ENCODE assay signal across 8 mouse cellular contexts in genomic region chr9:50554241-50555093, GRCm38 (mm10). TPM values are rescaled to one million over a fixed set of nuclear protein-coding genes. Genes with fewer than 3 reads are reported as not detected.
DNase-seq lines count a peak whose midpoint lies in the region; ATAC-seq and TF ChIP-seq lines count a peak whose summit lies in the region.

Gene Il18, plus strand, starts transcription at chr9:50554827.

- H3K36me3 ChIP-seq in embryonic facial prominence, embryonic 14.5 days (ENCODE audit: control insufficient read depth, insufficient read depth, low read length), result no peaks in the 10 kb centered on the region
- no peaks in the 10 kb centered on the region for H3K36me3 ChIP-seq in heart, postnatal 0 days (replicated peaks; ENCODE audit: control insufficient read depth, insufficient read depth, low read length)
- no peaks in the 10 kb centered on the region for H3K36me3 ChIP-seq in neural tube, embryonic 12.5 days

- peak; percentile 90 for ATAC-seq in embryonic facial prominence, embryonic 14.5 days (ENCODE audit: low read depth)
- ATAC-seq in heart, postnatal 0 days (ENCODE audit: insufficient read depth, low read depth), result no peak
- ATAC-seq in neural tube, embryonic 12.5 days (ENCODE audit: low FRiP score, low read depth), result peak; percentile 85

- no peak for TF ChIP-seq EP300 in heart, postnatal 0 days (IDR thresholded peaks at IDR 0.05; ENCODE audit: low read depth)

- H3K4me2 ChIP-seq in embryonic facial prominence, embryonic 14.5 days (ENCODE audit: low read depth, low read length), result peak within 1 kb of the TSS; percentile 39
- peak within 1 kb of the TSS; percentile 4; the same call in 1 of the 2 replicates for H3K4me2 ChIP-seq in heart, postnatal 0 days (ENCODE audit: low read depth, low read length)
- H3K4me2 ChIP-seq in neural tube, embryonic 12.5 days (replicated peaks), result peak within 1 kb of the TSS; percentile 53

- peak within 1 kb of the TSS; percentile 19; the same call in 1 of the 2 replicates for H3K4me3 ChIP-seq in embryonic facial prominence, embryonic 14.5 days (ENCODE audit: low read depth, low read length)
- H3K4me3 ChIP-seq in heart, postnatal 0 days (ENCODE audit: low read depth, low read length), result no peak within 1 kb of the TSS
- H3K4me3 ChIP-seq in neural tube, embryonic 12.5 days, result peak within 1 kb of the TSS; percentile 5; the same call in 1 of the 2 replicates

- no peaks in the 10 kb centered on the region for H3K4me1 ChIP-seq in embryonic facial prominence, embryonic 14.5 days (ENCODE audit: control insufficient read depth, insufficient read depth, low read length)
- H3K4me1 ChIP-seq in heart, postnatal 0 days (ENCODE audit: control insufficient read depth, insufficient read depth), result no peaks in the 10 kb centered on the region
- H3K4me1 ChIP-seq in neural tube, embryonic 12.5 days, result peaks cover 3% of the 10 kb centered on the region; the same call in 1 of the 2 replicates

- peak; percentile 73 for DNase-seq in A20 (ENCODE audit: low read depth, low spot score)
- DNase-seq in adipocyte (ENCODE audit: low spot score), result peak; percentile 23
- peak; percentile 80 for DNase-seq in embryonic facial prominence, embryonic 14.5 days (ENCODE audit: low spot score)
- no peak for DNase-seq in heart, postnatal 0 days (ENCODE audit: low spot score)
- peak; percentile 81 for DNase-seq in layer of hippocampus, adult 11-12 months (ENCODE audit: low spot score)
- peak; percentile 47 to 63 for DNase-seq in lung, adult 18-20 months
- peak; percentile 50 for DNase-seq in thymus, postnatal 4 days

- H3K9ac ChIP-seq in embryonic facial prominence, embryonic 14.5 days (ENCODE audit: low read depth, low read length), result peak within 1 kb of the TSS; percentile 34; the same call in 1 of the 2 replicates
- no peak within 1 kb of the TSS for H3K9ac ChIP-seq in heart, postnatal 0 days (replicated peaks; ENCODE audit: low read depth, low read length)
- 0 out of 2 replicates have a peak within 1 kb of the TSS, but pooled peaks have one; percentile 33 for H3K9ac ChIP-seq in neural tube, embryonic 12.5 days

- H3K9me3 ChIP-seq in embryonic facial prominence, embryonic 14.5 days (ENCODE audit: control insufficient read depth, low read length), result no peaks in the 10 kb centered on the region
- H3K9me3 ChIP-seq in heart, postnatal 0 days (replicated peaks; ENCODE audit: control insufficient read depth, low read length), result no peaks in the 10 kb centered on the region
- H3K9me3 ChIP-seq in neural tube, embryonic 12.5 days, result no peaks in the 10 kb centered on the region

- peak within 1 kb of the TSS; percentile 8; the same call in 1 of the 2 replicates for H3K27ac ChIP-seq in embryonic facial prominence, embryonic 14.5 days (replicated peaks; ENCODE audit: low read depth, low read length)
- H3K27ac ChIP-seq in heart, postnatal 0 days (ENCODE audit: low read depth), result no peak within 1 kb of the TSS
- H3K27ac ChIP-seq in neural tube, embryonic 12.5 days, result peak within 1 kb of the TSS; percentile 38

- WGBS in embryonic facial prominence, embryonic 14.5 days, result 25% methylated on average over 12 of the region's 12 CpGs
- WGBS in heart, postnatal 0 days, result 20% methylated on average over 12 of the region's 12 CpGs
- WGBS in neural tube, embryonic 12.5 days, result 21% methylated on average over 12 of the region's 12 CpGs

- no peak for TF ChIP-seq CTCF in heart, postnatal 0 days (IDR thresholded peaks at IDR 0.05; ENCODE audit: low read depth)

- H3K27me3 ChIP-seq in embryonic facial prominence, embryonic 14.5 days (replicated peaks; ENCODE audit: control insufficient read depth, insufficient read depth, low read length), result no peaks in the 10 kb centered on the region
- H3K27me3 ChIP-seq in heart, postnatal 0 days (ENCODE audit: control insufficient read depth, insufficient read depth, low read length), result no peaks in the 10 kb centered on the region
- no peaks in the 10 kb centered on the region for H3K27me3 ChIP-seq in neural tube, embryonic 12.5 days (replicated peaks)

RNA-seq across cellular contexts. Expression of gene Il18, which starts in this region (rescaled TPM):
- 6.1 and 7.7 TPM in 2 replicates for polyA plus RNA-seq in embryonic facial prominence, embryonic 14.5 days (2014; fragmentation: Nextera tagmentation; extraction: Ambion mirVana)
- 0.46 and 2.4 TPM in 2 replicates for total RNA-seq in heart, postnatal 0 days (2014; rRNA removed; ENCODE audit: low replicate concordance)
- polyA plus RNA-seq in heart, postnatal 0 days (2015; fragmentation: Nextera tagmentation; extraction: Ambion mirVana), result 2.9 and 4.7 TPM in 2 replicates
- polyA plus RNA-seq in neural tube, embryonic 12.5 days (2016; fragmentation: Nextera tagmentation; extraction: Ambion mirVana), result 10.4 and 13.6 TPM in 2 replicates
